Mouse (Mus musculus) lung, postnatal 36 days (tissue): Measurements from ENCODE around the gene Wfdc5.

Experiments used
- DNase-seq: peaks from one replicate; pipeline ENCODE4 v3.0.0; 2022; ENCODE audit warnings: mixed read lengths

The Wfdc5 gene

GRCm38 (mm10) chr2:164174649-164175395 lies 7.7 kb downstream of the Wfdc5 start:
- DNase-seq: no peak

- no peak for DNase-seq
Observed at GRCm38 (mm10) chr2:164173394-164173793, 9.1 kb downstream of the Wfdc5 start.

- no peak for DNase-seq
Observed at GRCm38 (mm10) chr2:164170902-164171301, 11.6 kb downstream of the Wfdc5 start, which contains the start of gene Kcns1. Kcns1 (minus strand) TSS chr2:164171113.

- no peak for DNase-seq
Observed at GRCm38 (mm10) chr2:164170326-164170725, 12.2 kb downstream of the Wfdc5 start.

- DNase-seq: no peak
Observed at GRCm38 (mm10) chr2:164168571-164168946, 14.0 kb downstream of the Wfdc5 start.

- DNase-seq: no peak
Observed at GRCm38 (mm10) chr2:164167752-164168570, 14.6 kb downstream of the Wfdc5 start.

- DNase-seq: no peak
Observed at GRCm38 (mm10) chr2:164164941-164165340, 17.6 kb downstream of the Wfdc5 start.

GRCm38 (mm10) chr2:164161515-164162055 lies 21.0 kb downstream of the Wfdc5 start:
- DNase-seq: no peak

- DNase-seq: no peak
Observed at GRCm38 (mm10) chr2:164158838-164159237, 23.7 kb downstream of the Wfdc5 start.

- no peak for DNase-seq
Observed at GRCm38 (mm10) chr2:164156158-164156557, 26.4 kb downstream of the Wfdc5 start.

- no peak for DNase-seq
Observed at GRCm38 (mm10) chr2:164154007-164154406, 28.5 kb downstream of the Wfdc5 start.

- peak; percentile 28 for DNase-seq
Observed at GRCm38 (mm10) chr2:164152341-164152740, 30.2 kb downstream of the Wfdc5 start.

GRCm38 (mm10) chr2:164150086-164150760 lies 32.3 kb downstream of the Wfdc5 start:
- no peak for DNase-seq

GRCm38 (mm10) chr2:164146556-164146955 lies 36.0 kb downstream of the Wfdc5 start:
- DNase-seq: no peak

- no peak for DNase-seq
Observed at GRCm38 (mm10) chr2:164144541-164144940, 38.0 kb downstream of the Wfdc5 start.

- no peak for DNase-seq
Observed at GRCm38 (mm10) chr2:164144025-164144424, 38.5 kb downstream of the Wfdc5 start.

GRCm38 (mm10) chr2:164142021-164142420 lies 40.5 kb downstream of the Wfdc5 start:
- no peak for DNase-seq

- no peak for DNase-seq
Observed at GRCm38 (mm10) chr2:164137754-164138153, 44.8 kb downstream of the Wfdc5 start.

GRCm38 (mm10) chr2:164136393-164136792 lies 46.1 kb downstream of the Wfdc5 start:
- DNase-seq: no peak

GRCm38 (mm10) chr2:164135367-164135766 lies 47.2 kb downstream of the Wfdc5 start:
- DNase-seq: peak; percentile 12

- DNase-seq: peak; percentile 47
Observed at GRCm38 (mm10) chr2:164134563-164134962, 48.0 kb downstream of the Wfdc5 start.

- DNase-seq: no peak
Observed at GRCm38 (mm10) chr2:164131586-164131985, 51.0 kb downstream of the Wfdc5 start.
